Mouse (Mus musculus): ENCODE measurements at regions not wholly inside any gene's neighbourhood (a gene's known extent, or its start where the extent isn't known, plus 50 kb on each side); places are given as distances from the start of the nearest gene placed in this dataset.

GRCm38 (mm10) chr9:61721071-61721470 lies 193.3 kb downstream of the Rplp1 start:
- H3K4me1 ChIP-seq (replicated peaks; ENCODE audit: control insufficient read depth, insufficient read depth, low read length): no peaks in the 10 kb centered on the region
- H3K27me3 ChIP-seq (ENCODE audit: control insufficient read depth, insufficient read depth, low read length): peaks cover 2% of the 10 kb centered on the region; the same call in 1 of the 2 replicates
- H3K9me3 ChIP-seq (ENCODE audit: control insufficient read depth, low read length): no peaks in the 10 kb centered on the region
- no peak overlapping the region for H3K9ac ChIP-seq (ENCODE audit: low read depth, low read length)
- ATAC-seq (ENCODE audit: low FRiP score) (no peak), DNase-seq (ENCODE audit: low spot score) (no peak)
- H3K4me2 ChIP-seq (replicated peaks; ENCODE audit: low read depth, low read length): no peak overlapping the region
- no peak overlapping the region for H3K27ac ChIP-seq (ENCODE audit: low read depth, low read length)
- H3K4me3 ChIP-seq (ENCODE audit: low read depth, low read length): no peak overlapping the region
- H3K36me3 ChIP-seq (ENCODE audit: control insufficient read depth, insufficient read depth, low read length): no peaks in the 10 kb centered on the region
- 73% methylated on average over 4 of the region's 4 CpGs for WGBS

- 63% methylated on average over 5 of the region's 5 CpGs for WGBS
- Histone ChIP-seq H3K4me2 (replicated peaks; ENCODE audit: low read depth, low read length) (no peak overlapping the region), H3K4me1 (replicated peaks; ENCODE audit: control insufficient read depth, insufficient read depth, low read length) (no peaks in the 10 kb centered on the region), H3K27me3 (ENCODE audit: control insufficient read depth, insufficient read depth, low read length) (peaks cover 2% of the 10 kb centered on the region; the same call in 1 of the 2 replicates), H3K27ac (ENCODE audit: low read depth, low read length) (no peak overlapping the region), H3K9me3 (ENCODE audit: control insufficient read depth, low read length) (no peaks in the 10 kb centered on the region), H3K36me3 (ENCODE audit: control insufficient read depth, insufficient read depth, low read length) (no peaks in the 10 kb centered on the region), H3K4me3 (ENCODE audit: low read depth, low read length) (no peak overlapping the region), H3K9ac (ENCODE audit: low read depth, low read length) (no peak overlapping the region)
- ATAC-seq (ENCODE audit: low FRiP score) (no peak), DNase-seq (ENCODE audit: low spot score) (no peak)
Measured at GRCm38 (mm10) chr9:61720206-61720605, 194.1 kb downstream of the Rplp1 start.

- Histone ChIP-seq H3K9ac (ENCODE audit: low read depth, low read length) (no peak overlapping the region), H3K27ac (ENCODE audit: low read depth, low read length) (no peak overlapping the region), H3K4me2 (replicated peaks; ENCODE audit: low read depth, low read length) (no peak overlapping the region), H3K27me3 (ENCODE audit: control insufficient read depth, insufficient read depth, low read length) (peaks cover 2% of the 10 kb centered on the region; the same call in 1 of the 2 replicates), H3K36me3 (ENCODE audit: control insufficient read depth, insufficient read depth, low read length) (no peaks in the 10 kb centered on the region), H3K4me3 (ENCODE audit: low read depth, low read length) (no peak overlapping the region), H3K4me1 (replicated peaks; ENCODE audit: control insufficient read depth, insufficient read depth, low read length) (no peaks in the 10 kb centered on the region), H3K9me3 (ENCODE audit: control insufficient read depth, low read length) (no peaks in the 10 kb centered on the region)
- DNase-seq (ENCODE audit: low spot score) (no peak), ATAC-seq (ENCODE audit: low FRiP score) (no peak)
- 79% methylated on average over 4 of the region's 4 CpGs for WGBS
Measured at GRCm38 (mm10) chr9:61716751-61717150, 197.6 kb downstream of the Rplp1 start.

DNA sequence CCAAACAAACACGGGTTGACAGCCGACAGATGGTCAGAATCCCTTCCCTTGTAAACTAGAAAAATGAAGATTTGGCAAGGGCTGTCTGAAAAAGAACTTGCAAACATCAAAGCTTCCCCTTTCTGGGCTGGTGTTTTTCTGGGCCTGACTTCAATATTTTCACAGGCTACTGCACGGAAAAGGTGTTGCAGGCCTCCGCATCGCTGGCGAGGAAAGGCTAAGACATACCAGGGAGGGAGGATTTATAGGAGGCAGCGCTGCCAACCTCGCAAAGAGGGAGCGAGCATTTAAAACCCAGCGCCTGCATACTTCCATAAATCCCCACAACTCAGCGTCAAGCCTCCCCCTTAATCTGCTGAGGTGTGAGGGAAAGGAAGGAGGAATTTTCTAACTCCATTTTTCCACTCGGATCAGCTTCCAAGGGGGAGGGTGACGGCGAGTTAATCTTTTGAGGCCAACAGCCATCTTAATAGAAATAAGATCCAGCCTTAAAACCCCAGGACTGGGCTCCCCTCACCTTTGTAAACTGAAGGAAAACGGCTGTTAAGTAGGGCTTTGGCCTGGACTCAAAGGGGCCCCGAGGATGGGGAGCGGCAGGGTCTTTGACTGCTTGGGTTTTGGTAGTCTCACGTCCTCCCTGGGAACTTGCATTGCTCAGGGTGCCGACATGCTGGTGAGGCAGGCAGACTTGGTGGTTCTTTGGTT lies 199.9 kb downstream of the Rplp1 start:
- H3K36me3 ChIP-seq (ENCODE audit: control insufficient read depth, insufficient read depth, low read length): no peaks in the 10 kb centered on the region
- no peaks in the 10 kb centered on the region for H3K27me3 ChIP-seq (ENCODE audit: control insufficient read depth, insufficient read depth, low read length)
- H3K9me3 ChIP-seq (ENCODE audit: control insufficient read depth, low read length): no peaks in the 10 kb centered on the region
- DNase-seq (ENCODE audit: low spot score) (no peak), ATAC-seq (ENCODE audit: low FRiP score) (no peak)
- no peak overlapping the region for H3K9ac ChIP-seq (ENCODE audit: low read depth, low read length)
- WGBS: 60% methylated on average over 19 of the region's 19 CpGs
- H3K4me1 ChIP-seq (replicated peaks; ENCODE audit: control insufficient read depth, insufficient read depth, low read length): no peaks in the 10 kb centered on the region
- no peak overlapping the region for H3K27ac ChIP-seq (ENCODE audit: low read depth, low read length)
- no peak overlapping the region for H3K4me3 ChIP-seq (ENCODE audit: low read depth, low read length)
- no peak overlapping the region for H3K4me2 ChIP-seq (replicated peaks; ENCODE audit: low read depth, low read length)

DNA sequence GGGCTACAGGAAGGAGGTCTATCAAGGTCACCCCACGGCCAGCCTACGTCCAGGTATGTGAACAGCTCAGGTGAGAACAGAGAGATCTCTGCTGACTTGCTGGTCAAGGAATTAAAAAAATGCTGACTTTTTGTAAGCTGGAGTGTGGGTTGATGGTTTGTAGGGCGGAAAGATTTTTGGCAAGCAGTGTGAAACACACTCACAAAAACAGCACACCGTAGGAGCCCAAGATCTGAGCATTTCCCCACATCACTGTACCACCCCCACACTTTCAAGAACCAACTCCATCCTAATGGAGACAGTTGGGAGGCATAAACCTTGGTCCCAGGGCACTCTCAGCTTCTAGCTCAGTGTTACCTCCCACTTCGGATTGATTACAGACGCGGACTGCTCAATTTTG lies 200.5 kb downstream of the Rplp1 start:
- no peaks in the 10 kb centered on the region for H3K9me3 ChIP-seq (ENCODE audit: control insufficient read depth, low read length)
- ATAC-seq (ENCODE audit: low FRiP score) (no peak), DNase-seq (ENCODE audit: low spot score) (no peak)
- H3K4me1 ChIP-seq (replicated peaks; ENCODE audit: control insufficient read depth, insufficient read depth, low read length): no peaks in the 10 kb centered on the region
- no peaks in the 10 kb centered on the region for H3K36me3 ChIP-seq (ENCODE audit: control insufficient read depth, insufficient read depth, low read length)
- no peak overlapping the region for H3K4me2 ChIP-seq (replicated peaks; ENCODE audit: low read depth, low read length)
- no peak overlapping the region for H3K9ac ChIP-seq (ENCODE audit: low read depth, low read length)
- H3K27me3 ChIP-seq (ENCODE audit: control insufficient read depth, insufficient read depth, low read length): no peaks in the 10 kb centered on the region
- WGBS: 89% methylated on average over 7 of the region's 7 CpGs
- no peak overlapping the region for H3K4me3 ChIP-seq (ENCODE audit: low read depth, low read length)
- H3K27ac ChIP-seq (ENCODE audit: low read depth, low read length): no peak overlapping the region

- Histone ChIP-seq H3K27me3 (ENCODE audit: control insufficient read depth, insufficient read depth, low read length) (no peaks in the 10 kb centered on the region), H3K4me2 (replicated peaks; ENCODE audit: low read depth, low read length) (no peak overlapping the region), H3K4me3 (ENCODE audit: low read depth, low read length) (no peak overlapping the region), H3K36me3 (ENCODE audit: control insufficient read depth, insufficient read depth, low read length) (no peaks in the 10 kb centered on the region), H3K9me3 (ENCODE audit: control insufficient read depth, low read length) (no peaks in the 10 kb centered on the region), H3K9ac (ENCODE audit: low read depth, low read length) (no peak overlapping the region), H3K4me1 (replicated peaks; ENCODE audit: control insufficient read depth, insufficient read depth, low read length) (no peaks in the 10 kb centered on the region), H3K27ac (ENCODE audit: low read depth, low read length) (no peak overlapping the region)
- WGBS: 50% methylated on average over 7 of the region's 7 CpGs
- no peak for DNase-seq (ENCODE audit: low spot score)
- ATAC-seq (ENCODE audit: low FRiP score): no peak
Measured at GRCm38 (mm10) chr9:61711296-61711695, 203.0 kb downstream of the Rplp1 start.

DNA sequence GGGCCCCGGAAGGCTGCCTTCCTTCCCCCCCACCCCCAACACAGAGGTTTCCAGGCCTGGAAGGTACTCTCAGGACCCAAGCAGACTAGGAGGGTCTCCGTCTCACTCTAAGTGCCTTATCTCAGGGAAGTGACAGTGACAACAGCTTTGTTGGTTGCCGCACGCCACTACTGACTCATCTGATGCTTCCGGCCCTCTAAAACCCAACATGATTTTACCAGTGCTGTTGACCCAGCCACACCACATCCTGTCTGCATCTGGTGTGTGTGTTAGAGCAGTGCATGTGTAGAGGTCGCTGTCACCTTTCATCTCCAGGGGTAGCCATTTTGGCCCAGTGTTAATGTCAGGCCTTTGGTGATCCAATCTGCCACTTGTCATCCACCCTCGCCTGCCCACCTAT lies 206.5 kb downstream of the Rplp1 start:
- Histone ChIP-seq H3K27me3 (ENCODE audit: control insufficient read depth, insufficient read depth, low read length) (no peaks in the 10 kb centered on the region), H3K4me2 (replicated peaks; ENCODE audit: low read depth, low read length) (no peak overlapping the region), H3K9ac (ENCODE audit: low read depth, low read length) (no peak overlapping the region), H3K4me1 (replicated peaks; ENCODE audit: control insufficient read depth, insufficient read depth, low read length) (no peaks in the 10 kb centered on the region), H3K4me3 (ENCODE audit: low read depth, low read length) (no peak overlapping the region), H3K9me3 (ENCODE audit: control insufficient read depth, low read length) (no peaks in the 10 kb centered on the region), H3K27ac (ENCODE audit: low read depth, low read length) (no peak overlapping the region), H3K36me3 (ENCODE audit: control insufficient read depth, insufficient read depth, low read length) (no peaks in the 10 kb centered on the region)
- DNase-seq (ENCODE audit: low spot score) (no peak), ATAC-seq (ENCODE audit: low FRiP score) (no peak)
- whole genome bisulfite sequencing: 87% methylated on average over 7 of the region's 7 CpGs

- Histone ChIP-seq H3K9ac (ENCODE audit: low read depth, low read length) (no peak overlapping the region), H3K9me3 (ENCODE audit: control insufficient read depth, low read length) (no peaks in the 10 kb centered on the region), H3K27ac (ENCODE audit: low read depth, low read length) (no peak overlapping the region), H3K4me1 (replicated peaks; ENCODE audit: control insufficient read depth, insufficient read depth, low read length) (no peaks in the 10 kb centered on the region), H3K4me3 (ENCODE audit: low read depth, low read length) (no peak overlapping the region), H3K4me2 (replicated peaks; ENCODE audit: low read depth, low read length) (no peak overlapping the region), H3K36me3 (ENCODE audit: control insufficient read depth, insufficient read depth, low read length) (no peaks in the 10 kb centered on the region), H3K27me3 (ENCODE audit: control insufficient read depth, insufficient read depth, low read length) (no peaks in the 10 kb centered on the region)
- WGBS: 90% methylated on average over 2 of the region's 2 CpGs
- DNase-seq (ENCODE audit: low spot score): no peak
- no peak for ATAC-seq (ENCODE audit: low FRiP score)
Measured at GRCm38 (mm10) chr9:61707296-61707695, 207.0 kb downstream of the Rplp1 start.

DNA sequence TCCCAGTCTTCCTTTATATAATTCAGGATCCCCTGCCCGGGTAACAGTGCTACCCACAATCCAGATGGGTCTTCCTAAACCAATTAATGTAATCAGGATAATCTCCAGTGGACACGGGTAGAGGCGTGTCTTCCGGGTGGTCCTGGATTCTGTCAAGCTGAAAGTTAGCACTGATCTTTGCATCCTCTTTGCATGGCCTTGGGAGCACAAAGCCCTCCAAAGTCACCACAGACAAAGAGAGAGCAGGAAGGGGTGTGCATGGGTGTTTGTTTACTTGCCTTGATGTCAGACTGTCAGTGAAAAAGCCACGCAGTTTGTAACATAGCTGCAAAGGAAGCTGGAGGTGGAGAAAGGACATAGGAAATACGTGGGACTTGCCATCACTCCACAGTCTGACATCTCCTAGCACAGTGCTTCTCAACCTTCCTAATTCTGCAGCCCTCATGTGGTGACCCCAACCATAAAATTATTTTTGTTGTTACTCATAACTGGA lies 208.0 kb downstream of the Rplp1 start:
- Histone ChIP-seq H3K4me3 (ENCODE audit: low read depth, low read length) (no peak overlapping the region), H3K27me3 (ENCODE audit: control insufficient read depth, insufficient read depth, low read length) (no peaks in the 10 kb centered on the region), H3K9me3 (ENCODE audit: control insufficient read depth, low read length) (no peaks in the 10 kb centered on the region), H3K9ac (ENCODE audit: low read depth, low read length) (no peak overlapping the region), H3K4me2 (replicated peaks; ENCODE audit: low read depth, low read length) (no peak overlapping the region), H3K36me3 (ENCODE audit: control insufficient read depth, insufficient read depth, low read length) (no peaks in the 10 kb centered on the region), H3K27ac (ENCODE audit: low read depth, low read length) (no peak overlapping the region), H3K4me1 (replicated peaks; ENCODE audit: control insufficient read depth, insufficient read depth, low read length) (no peaks in the 10 kb centered on the region)
- DNase-seq (ENCODE audit: low spot score) (no peak), ATAC-seq (ENCODE audit: low FRiP score) (no peak)
- WGBS: 90% methylated on average over 6 of the region's 6 CpGs

Measured in hindbrain, embryonic 11.5 days (tissue).